Mouse (Mus musculus) C2C12 (cell line): ENCODE measurements around the gene Cacna1i. TPM values are rescaled to one million over a fixed set of nuclear protein-coding genes. Genes with fewer than 3 reads are reported as not detected.

Experiments used
- H3K27me3 ChIP-seq: one replicate; pipeline ENCODE4 v1.6.1; 2011; ENCODE audit not compliant: control insufficient read depth, insufficient read depth, insufficient read length
- H3K36me3 ChIP-seq: one replicate; pipeline ENCODE4 v1.6.1; 2011; ENCODE audit not compliant: control insufficient read depth, insufficient read depth
- H3K4me3 ChIP-seq: one replicate; pipeline ENCODE4 v1.5.1; 2011; ENCODE audit warnings: mild to moderate bottlenecking, control low read depth; ENCODE audit not compliant: poor library complexity, insufficient read depth, severe bottlenecking
- H3K79me2 ChIP-seq: one replicate; pipeline ENCODE4 v1.6.1; 2011; ENCODE audit not compliant: control insufficient read depth, insufficient read depth
- H3K79me3 ChIP-seq: one replicate; pipeline ENCODE4 v1.6.1; 2011; ENCODE audit warnings: low read depth, control low read depth
- H3ac ChIP-seq: one replicate; pipeline ENCODE3; 2011; ENCODE audit warnings: low read depth; ENCODE audit not compliant: control insufficient read depth, insufficient read length
- CEBPB ChIP-seq: IDR thresholded peaks from one replicate; pipeline ENCODE4 v1.6.1; 2011; ENCODE audit warnings: low read depth, mild to moderate bottlenecking, control low read depth, moderate library complexity
- CTCF ChIP-seq: IDR thresholded peaks from one replicate; pipeline ENCODE4 v1.5.1; 2011; ENCODE audit not compliant: control insufficient read depth, insufficient read depth, insufficient read length
- FOSL1 ChIP-seq: IDR thresholded peaks from one replicate; pipeline ENCODE4 v1.8.0; 2011; ENCODE audit warnings: mild to moderate bottlenecking, low read length; ENCODE audit not compliant: poor library complexity, insufficient read depth, severe bottlenecking
- MAX ChIP-seq: IDR thresholded peaks from one replicate; pipeline ENCODE4 v1.6.1; 2011; ENCODE audit warnings: mild to moderate bottlenecking, control low read depth
- MYOD1 ChIP-seq: IDR thresholded peaks from one replicate; pipeline ENCODE4 v1.6.1; 2011; ENCODE audit warnings: low read depth; ENCODE audit not compliant: control insufficient read depth, insufficient read length
- MYOG ChIP-seq: IDR thresholded peaks from one replicate; pipeline ENCODE4 v1.6.1; 2011; ENCODE audit not compliant: control insufficient read depth, insufficient read length; ENCODE audit errors: extremely low read depth
- USF1 ChIP-seq: IDR thresholded peaks from one replicate; pipeline ENCODE4 v1.6.1; 2011; ENCODE audit warnings: low read depth, mild to moderate bottlenecking, control low read depth, moderate library complexity
- polyA plus RNA-seq: library from polyadenylated mRNA; unstranded; fragments of >200 nt; fragmentation: generic; extraction: Trizol; gene quantifications from one replicate; pipeline ENCODE4 v1.2.1, GENCODE M21; 2012; ENCODE audit warnings: missing spikeins

Cacna1i gene
- polyA plus RNA-seq, 1 experiment, result not detected

GRCm38 (mm10) chr15:80374854-80375253, 87.8 kb downstream of the Cacna1i start:
- no peaks in the 10 kb centered on the region for H3K36me3 ChIP-seq
- peaks cover 14% of the 10 kb centered on the region for H3K27me3 ChIP-seq
- TF ChIP-seq MAX, result no peak
- no peak for TF ChIP-seq MYOG
- no peak for TF ChIP-seq FOSL1
- no peak for TF ChIP-seq CEBPB
- TF ChIP-seq USF1, result peak; percentile 45
- H3K79me3 ChIP-seq, result no peaks in the 10 kb centered on the region
- H3K4me3 ChIP-seq, result no peak overlapping the region
- no peak overlapping the region for H3ac ChIP-seq
- no peaks in the 10 kb centered on the region for H3K79me2 ChIP-seq

DNA sequence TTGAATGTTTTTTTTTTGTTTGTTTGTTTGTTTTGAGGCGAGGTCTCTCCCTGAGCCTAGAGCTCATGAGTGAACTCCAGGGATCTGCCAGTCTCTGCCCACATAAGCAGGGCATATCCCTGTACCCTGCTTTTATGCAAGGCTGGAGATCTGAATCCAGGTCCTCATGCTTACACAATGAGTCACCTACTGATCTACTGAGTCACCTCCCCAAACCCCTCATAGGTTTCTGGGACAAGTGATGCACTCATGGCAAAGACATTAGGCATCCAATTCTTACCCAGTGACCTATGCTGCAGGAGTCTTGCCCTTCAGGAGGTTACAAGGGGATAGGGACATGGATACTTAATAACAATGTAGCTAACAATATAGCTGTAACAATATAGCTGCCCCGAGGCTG, 100.1 kb downstream of the Cacna1i start:
- H3K4me3 ChIP-seq, result no peak overlapping the region
- no peaks in the 10 kb centered on the region for H3K36me3 ChIP-seq
- H3ac ChIP-seq, result no peak overlapping the region
- peaks cover 11% of the 10 kb centered on the region for H3K27me3 ChIP-seq
- TF ChIP-seq CTCF (no peak), MYOG (no peak), FOSL1 (peak; percentile 72), CEBPB (no peak), MYOD1 (no peak), MAX (peak; percentile 21)
- H3K79me2 ChIP-seq, result no peaks in the 10 kb centered on the region
- no peaks in the 10 kb centered on the region for H3K79me3 ChIP-seq

DNA sequence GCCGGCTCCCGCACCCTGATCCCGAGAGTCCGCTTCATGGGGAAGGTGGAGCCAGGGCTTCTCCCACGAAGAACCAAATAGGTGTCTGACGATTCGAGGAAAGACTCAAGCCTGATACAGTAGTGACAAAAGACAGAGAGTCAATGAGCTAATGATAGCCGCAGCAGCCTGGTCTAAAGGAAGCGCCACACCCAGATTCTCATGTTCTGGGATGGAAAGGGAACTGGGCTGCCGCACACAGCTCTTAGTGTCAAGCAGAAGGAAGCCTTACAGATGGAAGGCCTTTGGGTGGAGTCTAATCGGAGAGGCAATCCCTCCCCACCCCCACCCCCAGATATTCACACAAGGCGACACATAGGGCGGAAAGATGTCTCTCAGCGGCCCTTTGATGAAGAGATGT, 104.8 kb downstream of the Cacna1i start:
- Histone ChIP-seq H3K79me2 (no peaks in the 10 kb centered on the region), H3K27me3 (peaks cover 7% of the 10 kb centered on the region), H3ac (no peak overlapping the region), H3K4me3 (no peak overlapping the region), H3K79me3 (no peaks in the 10 kb centered on the region), H3K36me3 (no peaks in the 10 kb centered on the region)
- no peak for TF ChIP-seq FOSL1
- TF ChIP-seq CEBPB, result no peak
- no peak for TF ChIP-seq MYOD1
- TF ChIP-seq MAX, result no peak
- no peak for TF ChIP-seq MYOG
- no peak for TF ChIP-seq CTCF
- no peak for TF ChIP-seq USF1

DNA sequence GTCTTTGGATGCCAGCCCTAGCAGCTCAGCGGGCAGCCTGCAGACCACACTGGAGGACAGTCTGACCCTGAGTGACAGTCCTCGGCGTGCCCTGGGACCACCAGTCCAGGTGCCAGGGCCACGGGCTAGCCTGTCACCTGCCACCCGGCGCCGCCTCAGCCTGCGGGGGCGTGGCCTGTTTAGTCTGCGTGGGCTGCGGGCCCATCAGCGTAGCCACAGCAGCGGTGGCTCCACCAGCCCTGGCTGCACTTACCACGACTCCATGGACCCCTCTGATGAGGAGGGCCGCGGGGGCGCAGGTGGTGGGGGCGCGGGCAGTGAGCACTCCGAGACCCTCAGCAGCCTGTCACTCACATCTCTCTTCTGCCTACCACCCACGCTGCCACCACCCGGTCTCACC, 108.0 kb downstream of the Cacna1i start:
- TF ChIP-seq MYOG, result no peak
- no peak for TF ChIP-seq MAX
- no peak for TF ChIP-seq CTCF
- no peak for TF ChIP-seq USF1
- TF ChIP-seq FOSL1, result no peak
- TF ChIP-seq MYOD1, result no peak
- no peak for TF ChIP-seq CEBPB
- H3ac ChIP-seq, result no peak overlapping the region
- no peaks in the 10 kb centered on the region for H3K36me3 ChIP-seq
- H3K27me3 ChIP-seq, result peaks cover 7% of the 10 kb centered on the region
- no peak overlapping the region for H3K4me3 ChIP-seq
- no peaks in the 10 kb centered on the region for H3K79me3 ChIP-seq
- no peaks in the 10 kb centered on the region for H3K79me2 ChIP-seq

GRCm38 (mm10) chr15:80399451-80399850, 112.4 kb downstream of the Cacna1i start:
- Histone ChIP-seq H3K36me3 (no peaks in the 10 kb centered on the region), H3ac (no peak overlapping the region), H3K79me2 (no peaks in the 10 kb centered on the region), H3K4me3 (no peak overlapping the region), H3K27me3 (peaks cover 5% of the 10 kb centered on the region), H3K79me3 (no peaks in the 10 kb centered on the region)
- TF ChIP-seq USF1 (no peak), MYOD1 (no peak), FOSL1 (no peak), CTCF (no peak), MYOG (no peak), CEBPB (no peak)

- Histone ChIP-seq H3ac (no peak overlapping the region), H3K79me2 (no peaks in the 10 kb centered on the region), H3K4me3 (no peak overlapping the region), H3K79me3 (no peaks in the 10 kb centered on the region), H3K27me3 (peaks cover 5% of the 10 kb centered on the region), H3K36me3 (no peaks in the 10 kb centered on the region)
- TF ChIP-seq MAX (no peak), FOSL1 (no peak), USF1 (no peak), CEBPB (no peak), CTCF (no peak), MYOD1 (no peak), MYOG (no peak)
Observed at GRCm38 (mm10) chr15:80401387-80401898, 114.4 kb downstream of the Cacna1i start.
